25 mouse cellular contexts compared by ENCODE assay signal in the genomic region with DNA sequence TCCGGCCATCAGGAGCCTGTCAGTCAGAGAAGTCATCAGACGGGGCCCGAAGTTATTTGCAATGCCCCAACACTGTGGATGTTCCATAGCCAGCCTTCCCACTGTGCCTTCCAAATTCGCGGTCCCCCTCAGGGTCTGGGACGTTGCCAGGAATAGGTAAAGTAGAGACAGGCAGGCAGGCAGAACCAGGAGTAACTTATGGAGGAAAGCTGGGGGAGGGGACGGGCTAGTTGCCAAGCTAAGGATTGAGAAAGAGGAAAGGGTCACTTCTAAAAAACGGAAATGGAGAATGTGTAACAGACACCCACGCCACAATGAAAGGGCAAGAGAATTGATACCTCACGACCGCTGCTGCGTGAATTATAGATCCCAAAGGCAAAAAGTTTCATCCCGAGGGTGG.
DNase-seq lines count a peak whose midpoint lies in the region; ATAC-seq and TF ChIP-seq lines count a peak whose summit lies in the region.
"Had no signal": no experiment of that assay in that cellular context is flagged by ENCODE, and none has a peak within 500 bp of the region (broad histone marks: within the 10 kb centered on the region; RNA-seq: fewer than 3 reads in every experiment).

No protein-coding gene starts in this region.

- peak; percentile 12 for DNase-seq in kidney, postnatal 10 days
- DNase-seq in kidney, adult 8-10 months, result no peak
- DNase-seq in lung, adult 2 months, result peak; percentile 6
- no peak for DNase-seq in lung, postnatal 25 days (ENCODE audit: low spot score)
- DNase-seq in ovary, postnatal 36 days (ENCODE audit: low spot score), result no peak
- DNase-seq in spleen, adult 18-20 months, result no peak
- DNase-seq: adrenal gland, postnatal 25 days; B cell, adult 2 months; cerebellum, adult 11-12 months; cerebellum, postnatal 14 days; gastrocnemius, postnatal 25 days; heart, postnatal 14 days; liver; midbrain, embryonic 14.5 days; right cerebral cortex, postnatal 25 days had no signal

- TF ChIP-seq POLR2A in lung, adult 2 months (IDR thresholded peaks at IDR 0.05; ENCODE audit: borderline replicate concordance, extremely low read depth, low read depth, low read length), result no peak

- no peaks in the 10 kb centered on the region; the same call in 1 of the 2 replicates for H3K4me1 ChIP-seq in lung, adult 2 months (ENCODE audit: control insufficient read depth, insufficient read depth, low read length)
- H3K4me1 ChIP-seq: forebrain, embryonic 13.5 days; hindbrain, embryonic 10.5 days; intestine, embryonic 15.5 days; kidney, embryonic 15.5 days; liver, embryonic 15.5 days had no signal

- 82% methylated on average over 13 of the region's 13 CpGs for WGBS in lung, adult 2 months

- no peak for TF ChIP-seq CTCF in lung, adult 2 months (IDR thresholded peaks at IDR 0.05; ENCODE audit: insufficient read depth, low read length)

- no peak overlapping the region for H3K4me3 ChIP-seq in lung, adult 2 months (replicated peaks; ENCODE audit: extremely low read depth, low read depth, low read length)
- H3K4me3 ChIP-seq: embryonic facial prominence, embryonic 10.5 days; embryonic facial prominence, embryonic 15.5 days; forebrain, embryonic 13.5 days; hindbrain, embryonic 10.5 days; intestine, embryonic 15.5 days; kidney, embryonic 15.5 days; liver, embryonic 15.5 days had no signal

- peak; percentile 60 for ATAC-seq in granulocyte monocyte progenitor cell, adult 5-6 weeks (replicated peaks; ENCODE audit: poor library complexity, severe bottlenecking)
- ATAC-seq in megakaryocyte progenitor cell, adult 5-6 weeks (replicated peaks; ENCODE audit: poor library complexity), result peak; percentile 56; the same call in 1 of the 2 replicates
- ATAC-seq: forebrain, embryonic 13.5 days; hindbrain, embryonic 16.5 days; intestine, embryonic 15.5 days had no signal

Comparison
In these comparisons a context has a peak if more than half of its experiments do, and no peak if none do; other contexts are left out.
1. DNase-seq: peak in kidney, postnatal 10 days (single experiment) and lung, adult 2 months (single experiment); none in kidney, adult 8-10 months (0 of 2), lung, postnatal 25 days (single experiment), ovary, postnatal 36 days (single experiment) and spleen, adult 18-20 months (0 of 2).